Mouse (Mus musculus): Measurements from ENCODE around the gene Tab2. TPM values are rescaled to one million over a fixed set of nuclear protein-coding genes. Genes with fewer than 3 reads are reported as not detected.

Gene Tab2
- 14.7 and 15.2 TPM in 2 replicates for polyA plus RNA-seq (2016; fragmentation: Nextera tagmentation; extraction: Ambion mirVana)

DNA sequence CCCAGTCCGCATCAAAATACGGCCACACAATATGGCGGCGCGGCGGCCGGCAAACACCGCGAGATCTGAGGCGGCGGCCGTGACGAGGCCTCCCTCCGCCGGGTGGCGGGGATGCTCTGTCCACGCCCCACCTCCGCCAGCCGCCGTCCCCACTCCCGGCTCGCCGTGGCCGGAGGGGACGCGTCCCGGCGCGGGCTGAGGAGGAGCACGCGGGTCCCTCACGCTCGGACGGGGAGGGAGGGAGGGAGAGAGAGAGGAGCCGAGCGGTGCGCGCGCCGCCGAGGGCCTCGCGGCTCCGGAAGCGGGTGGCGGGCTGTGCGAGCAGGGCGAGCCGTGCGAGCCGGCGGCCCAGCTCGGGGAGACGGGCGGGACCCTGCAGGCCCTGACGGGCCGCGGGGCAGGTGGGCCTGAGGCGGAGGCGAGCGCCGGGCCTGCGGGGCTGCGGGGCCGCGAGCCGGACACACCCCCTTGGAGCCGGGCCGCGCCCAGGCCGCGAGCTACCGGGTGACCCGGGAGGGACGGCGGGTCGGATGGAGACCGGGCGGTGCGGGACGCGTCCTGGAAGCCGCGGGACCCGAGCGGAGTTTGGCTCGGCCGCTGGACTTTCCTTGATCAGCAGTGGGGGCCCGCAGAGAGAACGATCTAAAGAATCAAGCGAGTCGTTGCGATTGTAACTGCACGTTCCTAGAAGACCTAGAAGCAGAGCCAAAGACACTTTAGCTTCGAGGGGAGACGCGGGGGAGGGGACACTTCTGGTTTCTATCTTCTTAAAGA is at the start of gene Tab2:
Gene Tab2 (minus strand): TSS at position 3 of the 774 bp plus-strand sequence.
- peaks cover 30% of the 10 kb centered on the region for H3K4me1 ChIP-seq
- peak within 1 kb of the TSS; percentile 100 for H3K27ac ChIP-seq
- H3K9me3 ChIP-seq, result no peaks in the 10 kb centered on the region
- peaks cover 5% of the 10 kb centered on the region for H3K36me3 ChIP-seq (replicated peaks)
- peak; percentile 90 for DNase-seq (ENCODE audit: extremely low spot score, low spot score)
- peak within 1 kb of the TSS; percentile 97 for H3K4me3 ChIP-seq
- H3K27me3 ChIP-seq (ENCODE audit: poor library complexity, severe bottlenecking), result no peaks in the 10 kb centered on the region
- WGBS, result under 1% methylated on average over 89 of the region's 97 CpGs

GRCm38 (mm10) chr10:7992258-7992919 is 36.4 kb upstream of the Tab2 start:
- H3K27ac ChIP-seq, result no peak overlapping the region
- H3K4me3 ChIP-seq, result no peak overlapping the region
- H3K9me3 ChIP-seq, result no peaks in the 10 kb centered on the region
- 84% methylated on average over 10 of the region's 10 CpGs for WGBS
- no peaks in the 10 kb centered on the region for H3K36me3 ChIP-seq (replicated peaks)
- H3K4me1 ChIP-seq, result no peaks in the 10 kb centered on the region
- H3K27me3 ChIP-seq (ENCODE audit: poor library complexity, severe bottlenecking), result no peaks in the 10 kb centered on the region
- no peak for DNase-seq (ENCODE audit: extremely low spot score, low spot score)

DNA sequence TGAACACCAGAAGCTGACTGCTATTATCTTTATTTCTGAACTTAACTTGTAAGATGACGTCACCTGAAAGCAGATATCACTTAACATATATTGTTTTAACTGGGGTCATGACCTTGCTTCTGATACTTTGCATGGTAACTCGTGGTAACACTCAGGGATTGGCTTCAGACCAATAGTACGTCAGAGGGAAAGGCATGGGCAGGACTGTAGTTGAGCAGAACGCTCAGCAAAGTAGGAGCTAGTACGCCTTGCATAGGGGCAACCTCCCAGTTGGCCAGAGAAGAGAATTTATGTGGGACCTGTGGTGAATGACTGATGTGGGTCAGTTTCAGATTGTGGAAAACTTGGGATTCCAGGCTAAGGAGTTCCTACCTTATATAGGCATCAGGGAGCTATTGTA is 35.6 kb upstream of the Tab2 start:
- no peak overlapping the region for H3K27ac ChIP-seq
- H3K36me3 ChIP-seq (replicated peaks), result no peaks in the 10 kb centered on the region
- 83% methylated on average over 5 of the region's 5 CpGs for WGBS
- no peak for DNase-seq (ENCODE audit: extremely low spot score, low spot score)
- no peaks in the 10 kb centered on the region for H3K4me1 ChIP-seq
- H3K9me3 ChIP-seq, result no peaks in the 10 kb centered on the region
- no peaks in the 10 kb centered on the region for H3K27me3 ChIP-seq (ENCODE audit: poor library complexity, severe bottlenecking)
- no peak overlapping the region for H3K4me3 ChIP-seq

- WGBS, result 93% methylated on average over 8 of the region's 8 CpGs
- H3K9me3 ChIP-seq, result no peaks in the 10 kb centered on the region
- H3K4me1 ChIP-seq, result no peaks in the 10 kb centered on the region
- no peak overlapping the region for H3K4me3 ChIP-seq
- H3K36me3 ChIP-seq (replicated peaks), result no peaks in the 10 kb centered on the region
- no peak for DNase-seq (ENCODE audit: extremely low spot score, low spot score)
- no peaks in the 10 kb centered on the region for H3K27me3 ChIP-seq (ENCODE audit: poor library complexity, severe bottlenecking)
- no peak overlapping the region for H3K27ac ChIP-seq
Measured at GRCm38 (mm10) chr10:7987521-7987920, 31.5 kb upstream of the Tab2 start.

DNA sequence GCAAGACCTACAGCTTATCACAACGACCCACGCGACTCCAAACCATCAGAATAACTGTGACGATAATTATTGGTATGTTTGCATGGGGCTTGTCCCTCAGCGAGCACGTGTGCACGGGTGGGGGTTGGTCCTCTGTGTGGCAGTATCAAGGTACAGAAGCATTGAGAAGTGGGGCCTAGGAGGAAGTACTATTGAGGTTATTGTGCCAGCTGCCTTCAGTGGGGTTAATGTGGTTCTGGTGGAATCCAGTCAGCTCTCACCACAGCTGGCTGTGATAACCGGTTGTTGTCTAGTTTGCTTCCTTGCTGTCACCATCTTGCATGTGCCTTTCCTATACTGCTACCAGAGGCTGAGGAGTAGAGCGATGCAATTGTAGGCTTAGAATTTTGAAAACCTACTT is 20.4 kb upstream of the Tab2 start:
- no peak for DNase-seq (ENCODE audit: extremely low spot score, low spot score)
- Histone ChIP-seq H3K36me3 (replicated peaks) (no peaks in the 10 kb centered on the region), H3K4me1 (no peaks in the 10 kb centered on the region), H3K27ac (no peak overlapping the region), H3K9me3 (peaks cover 4% of the 10 kb centered on the region; the same call in 1 of the 2 replicates), H3K4me3 (no peak overlapping the region), H3K27me3 (ENCODE audit: poor library complexity, severe bottlenecking) (no peaks in the 10 kb centered on the region)
- WGBS, result 95% methylated on average over 9 of the region's 9 CpGs

GRCm38 (mm10) chr10:7968747-7969280 is 12.8 kb upstream of the Tab2 start:
- WGBS, result 94% methylated on average over 2 of the region's 2 CpGs

GRCm38 (mm10) chr10:7967096-7967495 is 11.1 kb upstream of the Tab2 start:
- Histone ChIP-seq H3K36me3 (replicated peaks) (no peaks in the 10 kb centered on the region), H3K27me3 (ENCODE audit: poor library complexity, severe bottlenecking) (no peaks in the 10 kb centered on the region), H3K4me1 (no peaks in the 10 kb centered on the region), H3K4me3 (no peak overlapping the region), H3K27ac (no peak overlapping the region), H3K9me3 (no peaks in the 10 kb centered on the region)
- DNase-seq (ENCODE audit: extremely low spot score, low spot score), result no peak
- 85% methylated on average over 3 of the region's 3 CpGs for WGBS

More at GRCm38 (mm10) chr10:7968747-7969280, 12.8 kb upstream of the Tab2 start:
- DNase-seq (ENCODE audit: extremely low spot score, low spot score), result no peak
- H3K36me3 ChIP-seq (replicated peaks), result no peaks in the 10 kb centered on the region
- H3K9me3 ChIP-seq, result no peaks in the 10 kb centered on the region
- no peaks in the 10 kb centered on the region for H3K4me1 ChIP-seq
- no peaks in the 10 kb centered on the region for H3K27me3 ChIP-seq (ENCODE audit: poor library complexity, severe bottlenecking)
- H3K4me3 ChIP-seq, result no peak overlapping the region
- no peak overlapping the region for H3K27ac ChIP-seq

DNA sequence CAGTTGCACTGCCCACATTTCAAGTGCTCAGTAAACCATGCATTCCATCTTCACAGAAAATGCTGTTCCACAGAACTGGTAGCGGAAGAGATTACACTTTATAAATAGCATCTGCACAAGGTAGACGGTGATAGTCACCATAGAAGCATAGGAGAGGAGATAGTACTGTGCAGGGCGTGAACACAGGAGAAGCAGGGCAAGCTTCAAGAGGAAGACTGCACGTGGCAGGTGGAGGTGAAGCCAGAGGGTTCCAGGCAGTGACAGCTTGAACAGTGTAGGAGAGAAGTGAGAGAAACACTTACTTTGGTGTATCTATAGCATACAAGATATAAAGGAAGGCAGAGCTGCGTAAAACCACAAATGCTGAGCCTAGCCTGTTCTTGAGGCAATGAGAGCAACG is 3.0 kb upstream of the Tab2 start:
- Histone ChIP-seq H3K36me3 (replicated peaks) (no peaks in the 10 kb centered on the region), H3K4me3 (no peak overlapping the region), H3K9me3 (no peaks in the 10 kb centered on the region), H3K27me3 (ENCODE audit: poor library complexity, severe bottlenecking) (no peaks in the 10 kb centered on the region), H3K4me1 (peaks cover 19% of the 10 kb centered on the region), H3K27ac (no peak overlapping the region)
- DNase-seq (ENCODE audit: extremely low spot score, low spot score), result no peak
- WGBS, result 86% methylated on average over 6 of the region's 6 CpGs

DNA sequence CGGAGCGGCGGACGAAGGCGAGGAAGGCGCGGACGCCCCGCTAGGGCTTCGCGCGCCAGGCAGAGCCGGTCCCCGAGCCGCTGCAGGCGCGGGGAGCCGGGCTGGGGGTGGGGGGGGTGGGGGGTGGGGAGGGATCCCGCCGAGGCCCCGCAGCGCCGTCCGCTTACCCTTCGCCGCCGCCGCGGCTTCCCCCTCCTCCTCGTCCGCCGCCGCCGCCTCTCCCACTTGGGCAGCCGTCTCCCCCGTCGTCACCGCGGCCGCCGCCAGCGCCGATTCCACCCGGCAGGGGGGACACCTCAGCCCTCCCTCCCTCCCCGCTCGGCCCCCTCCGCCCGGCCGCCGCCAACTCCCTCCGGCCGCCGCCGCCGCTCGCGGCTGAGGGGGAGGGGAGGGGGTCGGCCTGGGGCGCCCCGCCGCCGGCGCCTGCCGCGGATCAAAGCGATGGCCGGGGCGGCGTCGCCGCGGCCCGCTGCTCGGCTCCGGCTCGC is 352 bp downstream of the Tab2 start:
- H3K4me3 ChIP-seq, result peak overlapping the region; percentile 97
- H3K36me3 ChIP-seq (replicated peaks), result peaks cover 12% of the 10 kb centered on the region
- DNase-seq (ENCODE audit: extremely low spot score, low spot score), result peak; percentile 62
- H3K27me3 ChIP-seq (ENCODE audit: poor library complexity, severe bottlenecking), result no peaks in the 10 kb centered on the region
- WGBS, result 0% methylated on average over 31 of the region's 76 CpGs
- no peaks in the 10 kb centered on the region for H3K9me3 ChIP-seq
- peaks cover 30% of the 10 kb centered on the region for H3K4me1 ChIP-seq
- peak overlapping the region; percentile 100 for H3K27ac ChIP-seq

GRCm38 (mm10) chr10:7954989-7955633 is 919 bp downstream of the Tab2 start:
- Histone ChIP-seq H3K36me3 (replicated peaks) (peaks cover 15% of the 10 kb centered on the region), H3K27ac (peak overlapping the region; percentile 100), H3K27me3 (ENCODE audit: poor library complexity, severe bottlenecking) (no peaks in the 10 kb centered on the region), H3K9me3 (no peaks in the 10 kb centered on the region), H3K4me1 (peaks cover 30% of the 10 kb centered on the region), H3K4me3 (peak overlapping the region; percentile 97)
- DNase-seq (ENCODE audit: extremely low spot score, low spot score), result peak; percentile 50
- 2% methylated on average over 31 of the region's 31 CpGs for WGBS

DNA sequence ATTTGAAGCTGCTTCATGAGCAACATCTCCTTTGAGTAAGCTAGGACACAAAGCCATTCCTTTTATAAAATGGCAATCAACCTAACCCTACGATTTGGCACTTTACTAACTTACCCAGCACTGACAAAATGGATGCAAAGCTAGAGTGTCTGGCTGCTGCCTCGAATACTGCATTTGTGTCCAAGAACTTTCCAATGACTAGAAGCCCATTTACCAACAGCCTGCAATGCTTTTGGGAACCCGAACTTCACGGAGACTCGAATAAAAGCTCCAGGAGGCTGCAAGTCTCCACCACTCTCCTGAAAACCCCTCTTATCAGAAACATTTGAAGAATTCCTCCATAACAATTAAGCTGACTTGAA is 1.4 kb downstream of the Tab2 start:
- no peak for DNase-seq (ENCODE audit: extremely low spot score, low spot score)

DNA sequence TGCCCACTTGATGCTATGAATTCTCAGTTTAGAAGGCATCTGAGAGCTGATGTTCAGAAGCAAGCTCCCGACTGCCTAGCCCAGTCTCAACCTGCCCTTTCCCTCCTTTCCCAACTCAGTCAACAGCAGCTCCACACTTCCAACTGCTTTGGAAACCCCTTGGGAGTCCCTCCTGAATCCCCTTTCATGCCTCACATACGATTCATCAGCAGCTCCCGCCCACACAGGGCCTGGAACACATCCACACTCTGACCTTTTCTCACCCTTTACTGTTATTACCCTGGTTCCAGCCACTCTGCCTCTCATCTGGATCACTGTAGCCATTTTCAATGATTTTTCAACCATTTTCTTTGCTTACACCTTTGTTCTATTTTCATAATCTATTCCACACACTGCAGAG is 13.0 kb downstream of the Tab2 start:
- WGBS, result 66% methylated on average over 3 of the region's 3 CpGs
- H3K36me3 ChIP-seq (replicated peaks), result peaks cover 42% of the 10 kb centered on the region
- no peak for DNase-seq (ENCODE audit: extremely low spot score, low spot score)

More for the DNA sequence above, 1.4 kb downstream of the Tab2 start:
- H3K27me3 ChIP-seq (ENCODE audit: poor library complexity, severe bottlenecking), result no peaks in the 10 kb centered on the region
- peaks cover 15% of the 10 kb centered on the region for H3K36me3 ChIP-seq (replicated peaks)
- peaks cover 30% of the 10 kb centered on the region for H3K4me1 ChIP-seq
- peak overlapping the region; percentile 100 for H3K27ac ChIP-seq
- peak overlapping the region; percentile 97 for H3K4me3 ChIP-seq
- WGBS, result 9% methylated on average over 5 of the region's 5 CpGs
- no peaks in the 10 kb centered on the region for H3K9me3 ChIP-seq

More for the DNA sequence above, 13.0 kb downstream of the Tab2 start:
- Histone ChIP-seq H3K27ac (no peak overlapping the region), H3K9me3 (peaks cover 9% of the 10 kb centered on the region; the same call in 1 of the 2 replicates), H3K4me1 (no peaks in the 10 kb centered on the region), H3K27me3 (ENCODE audit: poor library complexity, severe bottlenecking) (no peaks in the 10 kb centered on the region), H3K4me3 (no peak overlapping the region)
